Mouse (Mus musculus): ENCODE data around the gene Islr.

GRCm38 (mm10) chr9:58247064-58247759 lies 43.1 kb upstream of the Islr start:
- TF ChIP-seq CTCF (IDR thresholded peaks at IDR 0.05; ENCODE audit: borderline replicate concordance, extremely low read depth, insufficient read depth, insufficient read length) (peak; percentile 79), POLR2A (IDR thresholded peaks at IDR 0.05; ENCODE audit: borderline replicate concordance, extremely low read depth, insufficient read depth, insufficient read length, poor library complexity, severe bottlenecking) (no peak)

Measured in brain, embryonic 14.5 days (tissue).